Mouse (Mus musculus) brown adipose tissue, adult 24 weeks (tissue): ENCODE data around the gene Ctu2. TPM values are rescaled to one million over a fixed set of nuclear protein-coding genes. Genes with fewer than 3 reads are reported as not detected.

Source experiments
- H3K27ac ChIP-seq: fragments of 200-500 bp; replicated peaks from 2 replicates; pipeline ENCODE4 v1.5.1; 2012; ENCODE audit warnings: low read depth, mild to moderate bottlenecking, low read length
- H3K4me1 ChIP-seq: fragments of 200-500 bp; 2 replicates; pipeline ENCODE4 v1.6.1; 2012; ENCODE audit warnings: low read length, mixed read lengths; ENCODE audit not compliant: control insufficient read depth, insufficient read depth, insufficient read length
- H3K4me3 ChIP-seq: fragments of 200-500 bp; 2 replicates; pipeline ENCODE4 v1.5.1; 2012; ENCODE audit warnings: low read depth, mild to moderate bottlenecking, low read length, moderate library complexity; ENCODE audit not compliant: insufficient read depth
- polyA plus RNA-seq: library from polyadenylated mRNA; stranded (reverse); fragments of >200 nt; gene quantifications from 2 replicates; pipeline ENCODE4 v1.2.4, GENCODE M21; 2012; ENCODE audit not compliant: missing spikeins, insufficient read depth, insufficient read length

The Ctu2 gene
- polyA plus RNA-seq, 1 experiment, result 13.8 TPM

GRCm38 (mm10) chr8:122497016-122497734, 21.2 kb downstream of the Ctu2 start:
- Histone ChIP-seq H3K4me3 (no peak overlapping the region), H3K27ac (peak overlapping the region; percentile 79), H3K4me1 (no peaks in the 10 kb centered on the region; the same call in 1 of the 2 replicates)

- Histone ChIP-seq H3K4me3 (no peak overlapping the region), H3K27ac (peak overlapping the region; percentile 79; the same call in 1 of the 2 replicates)
Observed at GRCm38 (mm10) chr8:122497912-122498311, 22.0 kb downstream of the Ctu2 start.

GRCm38 (mm10) chr8:122500856-122501255, 24.9 kb downstream of the Ctu2 start:
- Histone ChIP-seq H3K4me3 (no peak overlapping the region), H3K27ac (no peak overlapping the region), H3K4me1 (no peaks in the 10 kb centered on the region; the same call in 1 of the 2 replicates)

More at GRCm38 (mm10) chr8:122497912-122498311, 22.0 kb downstream of the Ctu2 start:
- H3K4me1 ChIP-seq, result no peaks in the 10 kb centered on the region; the same call in 1 of the 2 replicates

- no peak overlapping the region for H3K4me3 ChIP-seq
- H3K27ac ChIP-seq, result peak overlapping the region; percentile 46
- peaks cover 52% of the 10 kb centered on the region for H3K4me1 ChIP-seq
Observed at GRCm38 (mm10) chr8:122511552-122511951, 35.6 kb downstream of the Ctu2 start.

GRCm38 (mm10) chr8:122512392-122512791, 36.4 kb downstream of the Ctu2 start:
- Histone ChIP-seq H3K4me1 (peaks cover 56% of the 10 kb centered on the region), H3K4me3 (no peak overlapping the region), H3K27ac (peak overlapping the region; percentile 46)

- H3K4me1 ChIP-seq, result peaks cover 54% of the 10 kb centered on the region
- H3K4me3 ChIP-seq, result no peak overlapping the region
- peak overlapping the region; percentile 76 for H3K27ac ChIP-seq
Observed at GRCm38 (mm10) chr8:122515699-122516098, 39.8 kb downstream of the Ctu2 start.

- Histone ChIP-seq H3K4me1 (peaks cover 53% of the 10 kb centered on the region), H3K27ac (peak overlapping the region; percentile 91), H3K4me3 (peak overlapping the region; percentile 21)
Observed at GRCm38 (mm10) chr8:122517541-122518190, 41.7 kb downstream of the Ctu2 start.

- Histone ChIP-seq H3K4me3 (no peak overlapping the region), H3K4me1 (peaks cover 62% of the 10 kb centered on the region), H3K27ac (peak overlapping the region; percentile 90)
Observed at GRCm38 (mm10) chr8:122520611-122521010, 44.7 kb downstream of the Ctu2 start.

- Histone ChIP-seq H3K4me1 (peaks cover 65% of the 10 kb centered on the region), H3K4me3 (peak overlapping the region; percentile 28), H3K27ac (peak overlapping the region; percentile 97)
Observed at GRCm38 (mm10) chr8:122522796-122523651, 47.1 kb downstream of the Ctu2 start.

- Histone ChIP-seq H3K27ac (peak overlapping the region; percentile 97), H3K4me3 (peak overlapping the region; percentile 24), H3K4me1 (peaks cover 58% of the 10 kb centered on the region)
Observed at GRCm38 (mm10) chr8:122523652-122524360, 47.9 kb downstream of the Ctu2 start.

GRCm38 (mm10) chr8:122524506-122524905, 48.6 kb downstream of the Ctu2 start:
- peak overlapping the region; percentile 97 for H3K27ac ChIP-seq
- peak overlapping the region; percentile 24 for H3K4me3 ChIP-seq
- H3K4me1 ChIP-seq, result peaks cover 60% of the 10 kb centered on the region

GRCm38 (mm10) chr8:122525004-122525403, 49.1 kb downstream of the Ctu2 start:
- H3K4me3 ChIP-seq, result no peak overlapping the region
- H3K4me1 ChIP-seq, result peaks cover 58% of the 10 kb centered on the region
- H3K27ac ChIP-seq, result peak overlapping the region; percentile 97

GRCm38 (mm10) chr8:122526084-122526483, 50.1 kb downstream of the Ctu2 start:
- Histone ChIP-seq H3K4me3 (no peak overlapping the region), H3K4me1 (peaks cover 62% of the 10 kb centered on the region), H3K27ac (peak overlapping the region; percentile 63)

- H3K27ac ChIP-seq, result peak overlapping the region; percentile 63
- peaks cover 67% of the 10 kb centered on the region for H3K4me1 ChIP-seq
- no peak overlapping the region for H3K4me3 ChIP-seq
Observed at GRCm38 (mm10) chr8:122526526-122527170, 50.7 kb downstream of the Ctu2 start.
